Mouse (Mus musculus): ENCODE results near the gene Was. TPM values are rescaled to one million over a fixed set of nuclear protein-coding genes. Genes with fewer than 3 reads are reported as not detected.

Was gene
- polyA plus RNA-seq, 1 experiment from 2014 or later: 0.43 TPM

GRCm38 (mm10) chrX:8123821-8124470 is 33.6 kb upstream of the Was start:
- H3K27me3 ChIP-seq (ENCODE audit: insufficient read depth, low read length): no peaks in the 10 kb centered on the region
- H3K9me3 ChIP-seq (ENCODE audit: low read depth, low read length): no peaks in the 10 kb centered on the region
- DNase-seq: no peak
- no peak for ATAC-seq (ENCODE audit: insufficient read depth)
- no peak for TF ChIP-seq CTCF (IDR thresholded peaks at IDR 0.05; ENCODE audit: low read depth)
- no peak overlapping the region for H3K4me2 ChIP-seq
- 79% methylated on average over 6 of the region's 6 CpGs for WGBS
- H3K27ac ChIP-seq (ENCODE audit: low read depth): no peak overlapping the region
- no peaks in the 10 kb centered on the region for H3K4me1 ChIP-seq (ENCODE audit: insufficient read depth)
- H3K36me3 ChIP-seq (ENCODE audit: insufficient read depth): peaks cover 10% of the 10 kb centered on the region; the same call in 1 of the 2 replicates
- H3K4me3 ChIP-seq (ENCODE audit: low read depth, low read length): no peak overlapping the region
- H3K9ac ChIP-seq: no peak overlapping the region

DNA sequence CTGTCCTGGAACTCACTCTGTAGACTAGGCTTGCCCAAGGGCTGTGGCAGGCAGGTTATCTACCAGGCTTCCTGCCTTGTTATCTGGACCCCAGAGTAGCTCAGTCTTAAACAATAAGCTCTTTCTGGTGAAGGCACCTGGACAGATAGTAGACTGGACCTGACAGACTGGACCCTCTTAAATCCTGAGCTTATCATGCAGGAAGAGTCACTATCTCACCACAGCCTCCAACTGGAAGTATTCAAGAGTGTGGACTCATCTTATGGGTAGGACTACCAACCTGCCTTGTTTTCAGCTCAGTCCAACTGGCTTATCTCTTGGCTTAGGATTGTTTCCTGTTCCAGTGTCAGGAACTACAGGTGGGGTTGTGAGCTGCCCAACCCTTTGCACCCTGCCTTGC is 27.0 kb upstream of the Was start:
- TF ChIP-seq CTCF (IDR thresholded peaks at IDR 0.05; ENCODE audit: low read depth): no peak
- DNase-seq (no peak), ATAC-seq (ENCODE audit: insufficient read depth) (no peak)
- no peak overlapping the region for H3K4me3 ChIP-seq (ENCODE audit: low read depth, low read length)
- no peak overlapping the region for H3K4me2 ChIP-seq
- H3K27me3 ChIP-seq (ENCODE audit: insufficient read depth, low read length): no peaks in the 10 kb centered on the region
- H3K27ac ChIP-seq (ENCODE audit: low read depth): no peak overlapping the region
- no peak overlapping the region for H3K9ac ChIP-seq
- H3K4me1 ChIP-seq (ENCODE audit: insufficient read depth): no peaks in the 10 kb centered on the region
- no peaks in the 10 kb centered on the region for H3K36me3 ChIP-seq (ENCODE audit: insufficient read depth)
- H3K9me3 ChIP-seq (ENCODE audit: low read depth, low read length): no peaks in the 10 kb centered on the region

DNA sequence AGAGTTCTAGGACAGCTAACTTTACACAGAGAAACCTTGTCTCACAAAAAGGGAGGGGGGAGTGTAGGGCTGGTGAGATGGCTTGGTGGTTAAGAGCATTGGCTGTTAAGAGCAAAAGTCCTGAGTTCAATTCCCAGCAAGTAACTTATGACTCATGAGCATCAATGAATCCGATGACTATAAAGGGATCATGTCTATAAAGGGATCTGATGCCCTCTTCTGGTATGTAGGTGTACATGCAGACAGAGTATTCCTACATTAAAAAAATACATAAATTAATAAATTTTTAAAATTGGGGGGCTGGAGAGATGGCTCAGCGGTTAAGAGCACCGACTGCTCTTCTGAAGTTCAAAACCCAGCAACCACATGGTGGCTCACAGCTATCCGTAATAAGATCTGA is 25.0 kb upstream of the Was start:
- Histone ChIP-seq H3K36me3 (ENCODE audit: insufficient read depth) (no peaks in the 10 kb centered on the region), H3K27ac (ENCODE audit: low read depth) (no peak overlapping the region), H3K9me3 (ENCODE audit: low read depth, low read length) (no peaks in the 10 kb centered on the region), H3K4me2 (no peak overlapping the region), H3K4me3 (ENCODE audit: low read depth, low read length) (no peak overlapping the region), H3K4me1 (ENCODE audit: insufficient read depth) (no peaks in the 10 kb centered on the region), H3K27me3 (ENCODE audit: insufficient read depth, low read length) (no peaks in the 10 kb centered on the region), H3K9ac (no peak overlapping the region)
- 63% methylated on average over 4 of the region's 4 CpGs for WGBS
- TF ChIP-seq CTCF (IDR thresholded peaks at IDR 0.05; ENCODE audit: low read depth): peak; percentile 14; the same call in 1 of the 2 replicates
- DNase-seq (no peak), ATAC-seq (ENCODE audit: insufficient read depth) (no peak)

- H3K4me3 ChIP-seq (ENCODE audit: low read depth, low read length): no peak overlapping the region
- WGBS: 95% methylated on average over 3 of the region's 3 CpGs
- TF ChIP-seq CTCF (IDR thresholded peaks at IDR 0.05; ENCODE audit: low read depth): no peak
- no peak overlapping the region for H3K9ac ChIP-seq
- no peaks in the 10 kb centered on the region for H3K27me3 ChIP-seq (ENCODE audit: insufficient read depth, low read length)
- H3K27ac ChIP-seq (ENCODE audit: low read depth): no peak overlapping the region
- DNase-seq (no peak), ATAC-seq (ENCODE audit: insufficient read depth) (no peak)
- H3K36me3 ChIP-seq (ENCODE audit: insufficient read depth): no peaks in the 10 kb centered on the region
- no peaks in the 10 kb centered on the region for H3K9me3 ChIP-seq (ENCODE audit: low read depth, low read length)
- H3K4me1 ChIP-seq (ENCODE audit: insufficient read depth): no peaks in the 10 kb centered on the region
- no peak overlapping the region for H3K4me2 ChIP-seq
Measured at GRCm38 (mm10) chrX:8105019-8105418, 14.7 kb upstream of the Was start.

DNA sequence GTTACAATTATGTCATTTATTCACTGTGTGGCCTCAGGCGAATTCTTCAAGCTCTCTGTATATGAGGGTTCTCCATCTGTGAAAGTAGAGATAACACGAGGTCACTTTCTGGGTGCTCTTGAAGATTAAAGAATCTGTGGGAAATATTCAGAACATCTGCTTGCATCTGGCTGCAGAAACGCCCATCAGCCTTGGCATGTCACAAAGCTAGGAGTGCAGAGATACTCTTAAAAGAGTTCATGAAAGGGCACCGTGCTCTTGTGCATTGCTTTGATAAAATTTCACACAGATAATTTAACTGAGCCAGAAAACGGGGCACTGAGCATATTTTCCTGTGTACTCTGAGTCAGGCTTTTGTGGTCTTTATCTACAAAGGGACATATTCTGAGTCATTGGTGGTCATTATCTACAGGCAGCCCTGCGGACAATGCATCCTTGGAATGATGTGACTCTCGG is 11.9 kb upstream of the Was start:
- ATAC-seq (ENCODE audit: insufficient read depth) (no peak), DNase-seq (no peak)
- no peaks in the 10 kb centered on the region for H3K4me1 ChIP-seq (ENCODE audit: insufficient read depth)
- no peaks in the 10 kb centered on the region for H3K36me3 ChIP-seq (ENCODE audit: insufficient read depth)
- H3K27me3 ChIP-seq (ENCODE audit: insufficient read depth, low read length): no peaks in the 10 kb centered on the region
- no peak overlapping the region for H3K9ac ChIP-seq
- no peak overlapping the region for H3K4me3 ChIP-seq (ENCODE audit: low read depth, low read length)
- no peak overlapping the region for H3K4me2 ChIP-seq
- no peaks in the 10 kb centered on the region for H3K9me3 ChIP-seq (ENCODE audit: low read depth, low read length)
- no peak overlapping the region for H3K27ac ChIP-seq (ENCODE audit: low read depth)
- WGBS: 46% methylated on average over 7 of the region's 7 CpGs
- TF ChIP-seq CTCF (IDR thresholded peaks at IDR 0.05; ENCODE audit: low read depth): no peak

DNA sequence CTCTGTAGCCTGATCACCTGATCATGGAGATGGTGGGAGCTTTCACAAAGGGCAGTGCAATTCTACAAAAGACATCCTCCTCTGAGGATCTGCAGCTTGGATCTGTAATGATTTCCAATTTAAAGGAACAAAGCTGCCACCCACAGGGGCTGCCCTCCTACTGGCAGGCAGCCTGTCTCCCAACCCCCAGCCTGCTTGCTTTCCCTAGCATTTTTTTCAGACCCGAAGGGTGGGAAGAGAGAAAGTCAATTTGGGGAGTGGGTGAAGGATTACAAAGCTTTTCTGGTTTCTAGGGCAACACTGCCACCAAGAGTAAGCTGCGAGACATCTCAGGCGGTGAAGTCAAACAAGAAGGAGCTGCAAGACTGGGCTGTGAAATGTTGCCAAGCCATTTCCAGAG is 10.7 kb upstream of the Was start:
- no peak overlapping the region for H3K4me3 ChIP-seq (ENCODE audit: low read depth, low read length)
- no peaks in the 10 kb centered on the region for H3K4me1 ChIP-seq (ENCODE audit: insufficient read depth)
- H3K27me3 ChIP-seq (ENCODE audit: insufficient read depth, low read length): no peaks in the 10 kb centered on the region
- H3K9me3 ChIP-seq (ENCODE audit: low read depth, low read length): no peaks in the 10 kb centered on the region
- no peaks in the 10 kb centered on the region for H3K36me3 ChIP-seq (ENCODE audit: insufficient read depth)
- 9% methylated on average over 3 of the region's 3 CpGs for WGBS
- H3K27ac ChIP-seq (ENCODE audit: low read depth): no peak overlapping the region
- peak; percentile 83 for DNase-seq
- no peak overlapping the region for H3K9ac ChIP-seq
- H3K4me2 ChIP-seq: 0 out of 2 replicates have a peak overlapping the region, but pooled peaks have one; percentile 16
- TF ChIP-seq CTCF (IDR thresholded peaks at IDR 0.05; ENCODE audit: low read depth): peak; percentile 58
- ATAC-seq (ENCODE audit: insufficient read depth): no peak

GRCm38 (mm10) chrX:8099435-8099834 is 9.1 kb upstream of the Was start:
- Histone ChIP-seq H3K4me2 (no peak overlapping the region), H3K27ac (ENCODE audit: low read depth) (no peak overlapping the region), H3K9ac (no peak overlapping the region), H3K27me3 (ENCODE audit: insufficient read depth, low read length) (no peaks in the 10 kb centered on the region), H3K36me3 (ENCODE audit: insufficient read depth) (no peaks in the 10 kb centered on the region), H3K4me3 (ENCODE audit: low read depth, low read length) (no peak overlapping the region), H3K9me3 (ENCODE audit: low read depth, low read length) (no peaks in the 10 kb centered on the region), H3K4me1 (ENCODE audit: insufficient read depth) (no peaks in the 10 kb centered on the region)
- no peak for ATAC-seq (ENCODE audit: insufficient read depth)
- no peak for TF ChIP-seq CTCF (IDR thresholded peaks at IDR 0.05; ENCODE audit: low read depth)
- no peak for DNase-seq
- 51% methylated on average over 4 of the region's 4 CpGs for WGBS

Data from lung, embryonic 14.5 days (tissue).